Mouse (Mus musculus): ENCODE results near the gene Hhat.

- TF ChIP-seq CTCF (IDR thresholded peaks at IDR 0.05; ENCODE audit: extremely low read depth, insufficient read depth, insufficient read length, insufficient replicate concordance) (no peak), POLR2A (IDR thresholded peaks at IDR 0.05; ENCODE audit: low read depth, low read length) (no peak)
These were observed 323.4 kb downstream of the Hhat start for GRCm38 (mm10) chr1:192447666-192448065.

Data from spleen, adult 2 months (tissue).